Mouse (Mus musculus) erythroblast, embryonic 14.5 days (primary cell): Measurements from ENCODE around the gene Svs3b.

Experiments used
- GATA1 ChIP-seq: IDR thresholded peaks from 2 replicates; pipeline ENCODE4 v1.6.1; 2012; ENCODE audit warnings: low read length, inconsistent platforms, mixed read lengths
- TAL1 ChIP-seq: IDR thresholded peaks from 3 replicates; pipeline ENCODE4 v1.6.1; 2012; ENCODE audit warnings: low read length, inconsistent platforms, mixed read lengths

DNA sequence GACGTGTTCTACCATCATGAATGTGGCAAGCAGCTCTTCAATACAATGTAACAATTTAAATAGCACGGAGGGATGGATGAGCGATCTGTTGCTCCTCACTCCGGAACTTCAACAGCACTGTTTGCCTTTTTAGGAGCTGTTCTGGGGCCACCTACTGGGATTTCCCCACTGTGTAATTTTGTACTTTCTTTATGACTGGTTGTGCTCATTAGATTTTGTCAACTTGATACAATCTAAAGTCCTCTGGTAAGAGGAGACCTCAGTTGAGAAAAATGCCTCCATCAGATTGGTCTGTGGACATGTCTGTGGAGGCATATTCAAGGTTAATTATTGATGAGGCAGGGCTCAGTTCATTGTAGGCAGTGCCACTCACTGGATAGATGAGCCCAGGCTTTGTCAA, 45.5 kb downstream of the Svs3b start:
- TF ChIP-seq GATA1 (no peak), TAL1 (no peak)
